Mouse (Mus musculus) left cerebral cortex, postnatal 36 days (tissue): ENCODE measurements at regions not wholly inside any gene's neighbourhood (a gene's known extent, or its start where the extent isn't known, plus 50 kb on each side); places are given as distances from the start of the nearest gene placed in this dataset.
A peak's percentile ranks its signal among the peaks of the same experiment; 100 is the strongest.

Experiments used
- DNase-seq, 2 experiments: peaks; one replicate each; pipeline ENCODE4 v3.0.0; 2021 to 2022; ENCODE audit warnings: low spot score in 2 of 2, mixed read lengths in 1 of 2
- intact Hi-C: fragments of 180-260 bp; cut with DNase I; formaldehyde crosslinking; loops from one replicate; pipeline ENCODE4 v1.15.1; 2025

DNA sequence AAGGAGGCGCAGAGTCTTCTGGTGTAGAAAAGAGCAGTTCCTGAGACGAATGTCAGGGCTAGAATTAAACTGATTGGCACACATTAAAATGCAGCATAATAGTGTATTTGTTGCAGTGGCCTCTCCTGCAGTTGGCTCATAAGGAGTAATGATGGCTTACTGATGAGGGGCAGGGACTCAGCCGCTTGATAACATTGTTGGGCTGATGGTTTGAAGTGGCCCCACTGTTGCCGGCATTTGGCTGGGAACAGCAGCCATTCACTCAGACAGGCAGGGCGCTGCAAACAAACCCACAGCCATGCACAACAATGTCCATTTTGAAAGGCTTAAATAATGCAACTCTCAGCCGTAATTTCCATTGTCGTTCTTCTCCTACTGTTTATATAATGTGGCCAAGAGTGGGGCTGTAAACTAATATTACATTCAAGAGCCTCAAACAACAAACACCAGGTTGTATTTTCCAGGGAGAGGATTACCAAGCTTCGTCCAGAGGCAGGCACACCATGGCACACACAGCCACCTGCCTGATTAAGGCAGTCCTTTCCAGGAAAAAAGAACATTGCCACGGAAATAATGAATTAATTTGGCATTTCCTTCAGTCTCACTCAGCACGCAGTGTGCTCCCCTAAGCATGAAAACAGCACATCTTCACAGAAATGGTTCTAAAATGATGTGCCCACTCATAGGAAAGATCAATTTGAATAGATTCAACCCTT, 374.1 kb downstream of the Nedd1 start:
- DNase-seq, result no peak
- intact Hi-C loops, result no loop called here

DNA sequence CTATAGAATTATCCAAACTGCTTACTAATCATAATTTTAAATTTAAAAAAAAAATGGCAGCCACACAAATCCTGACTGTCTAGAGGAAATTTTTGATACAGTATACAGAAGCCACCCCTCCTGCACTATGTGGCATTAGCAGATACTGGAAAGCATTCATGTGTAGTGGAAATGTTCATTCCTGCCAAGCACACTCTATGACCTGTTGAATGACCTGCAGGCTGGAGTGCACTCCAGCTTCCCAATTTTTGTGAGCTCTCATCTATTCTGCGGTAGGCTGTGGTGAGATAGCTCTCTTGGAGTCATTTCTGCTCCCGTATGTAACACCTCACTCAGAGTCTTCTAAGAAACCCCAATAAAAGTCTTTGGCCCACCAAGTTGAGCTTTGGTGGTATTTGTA, 382.5 kb downstream of the Nedd1 start:
- intact Hi-C loops, result no loop called here
- DNase-seq, result no peak

DNA sequence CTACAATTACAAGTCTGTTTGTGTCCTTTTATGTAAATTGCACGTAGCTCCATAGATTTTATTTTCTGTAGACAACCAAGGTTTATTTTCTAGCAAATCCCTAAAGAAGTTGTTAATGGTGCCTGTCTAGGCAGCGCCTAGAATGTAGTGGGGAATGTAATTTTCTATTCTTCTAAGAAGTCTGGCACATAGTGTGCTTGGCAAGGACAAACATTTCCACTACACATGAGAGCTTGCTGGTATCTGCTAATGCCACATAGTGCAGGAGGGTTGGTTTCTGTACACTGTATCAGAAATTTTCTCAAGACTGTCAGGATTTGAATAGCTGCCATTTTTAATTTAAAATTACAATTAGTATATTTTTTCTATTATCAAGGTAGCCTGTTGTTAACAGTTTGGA, 385.3 kb downstream of the Nedd1 start:
- intact Hi-C loops, result no loop called here

DNA sequence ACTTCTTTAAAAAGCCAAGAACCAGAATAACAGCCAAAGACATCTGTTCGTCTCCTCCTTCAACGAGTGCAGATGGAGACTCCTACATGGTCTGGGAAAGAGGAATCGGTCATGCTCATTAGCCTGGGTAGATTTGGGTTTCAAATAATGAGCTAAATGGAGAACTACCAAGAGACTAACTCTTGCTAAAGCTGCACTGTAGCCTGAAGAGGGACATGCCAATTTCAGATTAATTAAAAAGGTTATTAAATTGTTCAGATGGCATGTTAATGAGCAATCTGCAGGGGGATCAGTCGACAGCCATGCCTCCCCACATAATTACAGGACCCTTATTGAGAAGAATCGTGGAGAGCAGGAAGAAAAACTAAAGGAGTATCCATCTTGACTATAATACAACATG, 386.1 kb downstream of the Nedd1 start:
- DNase-seq, result no peak
- intact Hi-C loops, result no loop called here

More for the DNA sequence above, 385.3 kb downstream of the Nedd1 start:
- DNase-seq, result no peak

DNA sequence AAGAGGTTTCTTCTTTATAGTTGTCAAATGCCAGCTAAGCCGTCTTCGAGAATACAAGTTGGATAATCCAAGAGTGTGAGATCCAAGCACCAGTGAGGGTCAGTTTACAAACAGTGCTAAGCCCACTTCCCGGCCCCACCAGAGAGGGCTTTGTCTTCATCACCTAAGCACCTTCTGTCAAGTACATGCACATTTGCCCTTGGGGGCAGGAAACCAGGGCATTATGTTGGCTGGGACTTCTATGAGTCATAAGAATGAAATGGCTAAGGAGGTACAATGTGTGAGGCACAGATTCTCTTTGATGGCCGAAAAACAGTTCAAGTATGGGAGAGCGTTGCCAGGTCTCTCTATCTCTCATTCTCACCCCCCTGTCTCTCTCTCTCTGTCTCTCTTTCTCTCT, 387.1 kb downstream of the Nedd1 start:
- no peak for DNase-seq
- intact Hi-C loops, result no loop called here

DNA sequence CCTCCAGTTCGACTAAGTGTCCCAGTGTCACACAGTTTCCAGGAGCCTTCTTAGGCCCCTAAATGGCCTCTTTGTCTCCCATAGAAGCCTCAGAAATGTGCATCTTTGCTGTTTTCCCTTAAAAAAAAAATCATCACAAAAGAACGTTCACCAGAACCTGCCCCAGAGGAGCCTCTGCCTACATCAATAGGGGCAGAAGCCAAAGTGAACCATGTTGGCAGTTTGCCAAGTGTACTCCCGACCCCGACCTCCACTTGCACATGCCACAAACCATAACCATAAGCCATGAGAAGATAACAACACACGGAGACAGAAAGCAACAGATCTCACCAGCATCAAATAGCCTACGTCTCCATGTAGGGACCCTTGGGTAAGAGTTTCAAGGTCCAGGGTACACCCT, 388.4 kb downstream of the Nedd1 start:
- DNase-seq, result no peak
- intact Hi-C loops, result no loop called here

DNA sequence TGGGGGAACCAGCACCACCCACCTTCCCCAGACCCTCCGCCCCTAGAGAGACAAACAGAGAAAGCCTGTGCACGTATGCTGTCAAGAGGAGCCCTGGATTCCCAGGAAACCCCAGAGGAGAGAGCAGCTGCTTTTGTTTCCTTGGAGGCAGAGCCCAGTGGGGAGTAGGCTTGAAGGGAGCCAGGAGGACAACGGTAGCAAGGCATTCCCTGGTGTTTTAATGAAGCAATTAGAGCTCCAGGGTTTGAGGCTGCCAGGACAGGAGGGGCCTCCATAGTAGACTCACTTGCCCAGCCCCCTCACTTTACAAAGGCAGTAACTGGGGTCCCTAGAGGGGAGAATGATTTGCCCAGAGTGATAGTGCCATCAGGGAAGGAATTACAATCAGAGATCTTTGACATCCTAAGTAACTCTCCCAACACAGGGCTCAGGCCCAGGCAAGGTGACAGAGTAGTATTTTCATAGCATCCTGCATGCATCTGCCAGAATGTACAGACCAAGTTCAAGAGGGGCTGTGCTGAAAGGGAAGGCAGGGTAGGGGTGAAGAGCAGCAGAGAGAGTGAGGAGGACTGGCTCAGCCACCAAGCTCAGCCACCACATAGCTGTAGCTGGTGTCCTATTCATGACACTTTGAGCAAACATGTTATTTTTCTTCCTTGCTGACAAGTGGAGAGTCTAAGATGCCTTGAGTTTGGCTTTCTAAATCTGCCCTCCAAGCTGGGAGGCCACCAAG, 389.0 kb downstream of the Nedd1 start:
- intact Hi-C loops, result no loop called here
- peak in 1 of 2 experiments; percentile 3 for DNase-seq

DNA sequence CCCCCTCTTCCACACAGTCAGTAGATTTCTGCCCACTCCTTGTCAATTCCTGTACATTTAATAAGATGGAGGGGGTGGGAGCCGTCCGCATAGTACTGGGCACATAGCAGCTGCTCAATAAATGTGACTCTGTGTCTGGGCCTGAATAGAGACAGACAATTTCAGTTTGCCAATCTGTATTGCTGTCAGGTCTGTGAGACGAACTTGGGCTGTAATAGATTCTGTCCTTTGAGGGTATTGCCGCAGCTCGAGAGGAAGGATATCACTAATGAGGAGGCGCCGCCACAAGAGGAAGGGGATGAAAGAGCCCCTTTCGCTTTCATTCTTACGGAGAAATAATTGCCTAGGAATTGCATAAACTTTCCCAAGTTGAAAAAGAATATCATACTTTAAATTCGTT, 392.1 kb downstream of the Nedd1 start:
- DNase-seq, result no peak
- intact Hi-C loops, result no loop called here

DNA sequence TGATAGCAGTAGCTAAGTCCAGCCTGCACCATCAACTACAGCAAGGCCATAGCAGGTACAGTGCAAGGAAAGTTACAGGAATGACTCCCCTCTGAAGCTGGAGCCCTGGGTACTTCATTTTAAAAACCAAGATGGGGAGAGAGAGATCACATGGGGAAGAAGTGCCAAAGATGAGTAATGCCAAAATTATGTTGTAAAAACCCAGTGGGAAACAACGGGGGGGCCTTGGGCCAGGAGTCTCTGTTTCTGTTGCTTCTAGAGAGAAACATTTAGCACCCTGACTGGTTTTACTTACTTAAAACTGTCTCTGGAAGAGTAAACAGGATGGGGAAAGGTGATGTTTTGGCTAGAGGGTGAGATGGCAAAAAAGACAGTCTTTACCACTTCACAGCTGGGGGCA, 392.6 kb downstream of the Nedd1 start:
- DNase-seq, result no peak
- intact Hi-C loops, result no loop called here

DNA sequence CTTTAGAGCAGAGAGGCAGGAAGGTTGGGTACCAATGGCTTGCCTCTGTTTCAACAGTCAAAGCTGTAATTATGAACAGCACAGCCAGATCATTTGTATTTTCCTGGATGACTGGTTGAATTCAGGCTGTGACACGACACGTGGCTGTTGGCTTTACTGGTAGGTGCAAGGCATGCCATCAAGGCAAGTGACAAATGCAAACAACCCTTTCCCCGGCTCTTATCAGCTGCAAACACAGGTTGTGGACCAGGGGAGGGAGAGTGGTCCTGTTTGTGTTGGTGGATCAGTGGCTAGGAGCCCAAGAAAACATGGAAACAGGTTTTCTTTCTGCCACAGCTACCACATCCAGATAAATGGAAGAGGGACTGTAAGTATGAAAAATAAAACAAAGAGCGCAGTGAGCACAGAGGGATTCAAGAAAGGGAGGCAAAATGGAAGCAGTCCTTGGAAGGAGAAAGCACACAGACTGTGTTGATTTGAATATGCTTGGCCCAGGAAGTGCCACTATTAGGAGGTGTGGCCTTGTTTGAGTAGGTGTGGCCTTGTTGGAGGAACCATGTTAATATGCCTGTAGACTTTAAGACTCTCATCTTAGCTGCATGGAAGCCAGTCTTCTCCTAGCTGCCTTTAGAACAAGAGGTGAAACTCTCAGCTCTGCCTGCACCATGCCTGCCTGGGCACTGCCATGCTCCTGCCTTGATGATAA, 396.8 kb downstream of the Nedd1 start:
- intact Hi-C loops, result no loop called here
- DNase-seq, result no peak

DNA sequence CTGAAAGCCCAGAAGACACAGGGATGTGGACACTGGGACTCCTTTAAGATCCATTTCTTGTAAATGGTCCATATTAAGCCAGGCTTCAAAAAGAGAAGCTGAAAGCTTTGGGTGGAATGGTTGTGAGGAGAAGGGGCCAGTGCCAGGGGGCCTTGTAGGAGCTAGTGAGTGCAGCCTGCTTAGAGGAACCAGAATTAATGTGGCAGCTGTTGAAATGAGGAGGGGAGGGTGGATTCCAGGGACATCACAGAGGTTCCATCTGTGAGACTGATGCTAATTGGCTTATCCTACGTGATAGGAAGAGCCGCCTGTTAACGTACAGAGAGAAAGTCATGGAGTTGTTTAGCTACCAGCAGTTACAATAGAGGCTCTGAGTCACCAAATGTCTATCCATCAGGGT, 407.6 kb downstream of the Nedd1 start:
- intact Hi-C loops, result no loop called here
- no peak for DNase-seq

DNA sequence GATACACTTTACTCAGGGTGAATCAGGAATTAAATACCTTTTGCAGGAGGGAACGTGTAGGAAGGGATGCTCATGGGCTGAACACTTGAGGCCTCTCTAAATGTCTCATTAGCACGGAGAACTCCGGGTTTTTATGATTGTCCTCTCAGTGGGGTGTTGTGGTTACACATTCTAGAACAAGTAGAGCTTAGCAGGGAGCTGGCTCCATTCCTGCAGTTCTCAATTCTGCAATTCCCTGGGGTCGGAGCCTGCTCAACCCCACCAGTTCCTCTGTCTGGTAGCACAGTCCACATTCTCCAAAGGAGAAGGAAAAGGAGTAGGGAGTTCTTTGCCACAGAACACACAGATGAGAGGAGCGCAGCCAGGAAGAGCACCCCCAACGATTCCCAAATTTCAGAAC, 409.9 kb downstream of the Nedd1 start:
- intact Hi-C loops, result no loop called here
- DNase-seq, result no peak

DNA sequence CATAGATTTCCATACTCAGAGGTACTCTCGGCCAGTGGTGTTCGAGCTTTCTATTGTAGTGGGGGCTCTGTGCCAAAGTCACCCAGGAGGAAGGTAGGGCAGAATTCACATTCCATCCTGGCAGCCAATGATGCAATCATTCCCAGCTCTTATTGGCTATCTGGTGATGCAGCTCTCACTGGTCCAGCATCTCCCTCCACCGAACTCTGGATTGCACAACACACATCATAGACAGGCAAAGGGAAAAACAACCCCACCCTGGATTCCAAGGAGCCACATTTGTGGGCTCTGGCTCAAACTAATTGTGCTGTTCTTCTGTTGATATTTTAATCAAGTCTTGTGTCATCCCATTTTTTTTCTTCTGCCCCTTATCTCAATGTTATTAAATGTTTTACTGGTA, 413.6 kb downstream of the Nedd1 start:
- no peak for DNase-seq
- intact Hi-C loops, result loop anchor here (2.0 to 10.0 kb wide), 2 partner anchors 344 to 706 kb away; no protein-coding TSS in a partner anchor

DNA sequence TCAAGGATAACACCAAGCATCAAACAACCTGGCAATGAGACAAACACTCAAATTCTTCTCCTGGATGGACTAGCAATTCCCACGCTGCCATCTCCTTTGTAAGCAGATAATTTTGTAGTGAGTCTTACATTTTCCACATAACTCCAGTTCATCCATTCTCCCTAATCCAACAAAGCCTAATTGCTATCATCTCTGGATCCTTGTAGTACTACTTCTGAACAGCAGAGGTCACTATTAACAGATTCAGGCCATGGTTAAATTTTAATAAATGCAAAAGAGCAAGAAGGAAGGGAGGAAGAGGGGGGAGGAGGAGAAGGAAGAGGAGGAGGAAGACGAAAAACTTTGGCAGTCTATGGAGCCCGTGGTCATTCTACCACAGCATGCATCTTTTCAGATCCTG, 414.4 kb downstream of the Nedd1 start:
- no peak for DNase-seq

DNA sequence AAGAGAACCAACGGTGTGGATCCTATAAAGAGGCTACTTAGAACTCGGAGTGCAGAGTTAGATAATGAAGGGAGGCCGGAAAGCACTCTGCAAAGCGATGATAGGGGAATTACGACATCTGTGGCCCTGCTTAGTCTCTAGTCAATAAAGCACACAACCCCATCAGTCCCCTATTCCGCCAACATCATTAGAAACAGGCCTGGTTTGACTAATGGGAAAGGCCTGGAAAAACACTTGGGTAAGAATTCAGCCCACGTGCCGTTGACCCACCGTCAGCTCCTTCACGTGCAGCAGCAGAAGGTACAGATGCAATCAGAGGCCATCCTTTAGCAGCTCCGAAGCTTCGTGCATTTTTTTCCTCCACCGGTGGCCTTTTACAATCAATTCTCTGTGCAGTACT, 423.5 kb downstream of the Nedd1 start:
- DNase-seq, result no peak
- intact Hi-C loops, result no loop called here

More for the DNA sequence above, 414.4 kb downstream of the Nedd1 start:
- intact Hi-C loops, result loop anchor here (2.0 to 10.0 kb wide), 2 partner anchors 345 to 707 kb away; no protein-coding TSS in a partner anchor

DNA sequence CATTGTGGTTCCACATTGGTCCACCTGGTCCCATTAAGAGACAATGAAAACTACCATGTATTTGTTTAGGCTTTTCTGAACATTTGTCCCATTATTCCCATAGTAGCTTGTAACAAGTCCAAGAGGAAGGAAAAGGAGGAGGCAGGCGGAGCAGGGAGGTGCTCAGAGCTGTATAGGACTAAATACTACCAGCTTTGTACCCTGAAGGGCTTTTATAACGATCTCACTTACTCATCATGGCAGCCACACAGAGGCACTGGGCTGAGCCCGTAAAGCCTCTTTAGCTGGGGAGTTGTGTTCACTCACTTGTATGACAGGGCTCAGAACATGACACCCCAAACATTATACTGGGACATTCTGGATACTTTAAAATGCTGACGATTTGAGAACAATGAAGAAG, 425.4 kb downstream of the Nedd1 start:
- intact Hi-C loops, result no loop called here
- no peak for DNase-seq

DNA sequence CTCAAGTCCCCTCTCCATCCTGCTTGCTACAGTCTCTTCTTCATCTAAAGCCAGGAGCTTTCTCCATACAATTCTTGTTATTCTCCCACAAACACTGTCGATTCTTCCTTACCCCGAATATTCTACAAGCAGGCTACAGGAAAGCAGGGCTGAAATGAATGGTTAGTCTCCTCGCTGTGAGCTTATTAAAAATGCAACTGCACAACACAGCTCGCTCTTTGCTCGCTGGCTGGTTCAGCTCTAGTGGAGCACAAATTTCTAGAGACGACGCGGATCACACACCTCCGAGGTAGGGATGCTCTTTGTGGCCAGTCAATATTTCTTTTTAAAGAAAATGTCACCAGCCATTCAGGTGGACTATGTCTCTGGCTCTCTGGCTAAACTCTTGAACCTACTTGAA, 425.9 kb downstream of the Nedd1 start:
- no peak for DNase-seq
- intact Hi-C loops, result no loop called here

DNA sequence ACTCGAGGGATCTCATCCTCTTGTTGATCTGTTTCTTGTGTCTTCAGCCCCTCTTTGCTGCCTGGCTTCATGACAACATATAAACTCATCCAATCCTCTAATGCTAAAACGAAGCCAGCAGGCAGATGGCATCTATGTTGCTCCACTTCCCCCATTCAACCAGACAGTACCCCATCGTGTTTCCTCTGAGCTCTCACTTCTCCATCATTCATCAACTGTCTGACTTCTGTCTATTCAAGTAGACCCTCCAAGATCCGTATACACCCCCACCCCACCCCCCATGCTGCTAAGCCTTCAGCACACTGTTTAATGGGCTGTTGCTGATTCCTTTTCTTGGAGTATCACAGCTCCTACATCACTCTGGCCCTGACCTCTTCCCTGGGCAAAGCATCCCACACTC, 429.0 kb downstream of the Nedd1 start:
- intact Hi-C loops, result no loop called here
- DNase-seq, result no peak

DNA sequence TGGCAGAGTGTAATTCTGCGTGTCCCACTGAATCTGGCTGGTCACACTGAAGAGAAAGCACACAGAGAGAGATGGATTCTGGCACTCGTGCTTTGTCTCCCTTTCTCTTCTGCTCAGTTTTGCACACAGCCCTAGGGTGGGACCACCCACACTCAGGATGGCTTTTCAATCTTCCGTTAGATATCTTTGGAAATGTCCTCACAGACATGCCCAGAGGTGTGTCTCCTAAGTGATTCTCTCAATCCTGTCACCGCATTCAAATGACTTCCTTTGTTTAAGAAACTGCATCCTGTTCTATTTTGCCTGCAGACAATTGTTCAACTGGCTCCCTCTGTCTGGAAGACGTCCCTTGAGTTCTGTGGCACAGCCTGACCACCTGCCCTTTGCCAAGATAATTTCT, 433.0 kb downstream of the Nedd1 start:
- DNase-seq, result no peak
- intact Hi-C loops, result no loop called here

DNA sequence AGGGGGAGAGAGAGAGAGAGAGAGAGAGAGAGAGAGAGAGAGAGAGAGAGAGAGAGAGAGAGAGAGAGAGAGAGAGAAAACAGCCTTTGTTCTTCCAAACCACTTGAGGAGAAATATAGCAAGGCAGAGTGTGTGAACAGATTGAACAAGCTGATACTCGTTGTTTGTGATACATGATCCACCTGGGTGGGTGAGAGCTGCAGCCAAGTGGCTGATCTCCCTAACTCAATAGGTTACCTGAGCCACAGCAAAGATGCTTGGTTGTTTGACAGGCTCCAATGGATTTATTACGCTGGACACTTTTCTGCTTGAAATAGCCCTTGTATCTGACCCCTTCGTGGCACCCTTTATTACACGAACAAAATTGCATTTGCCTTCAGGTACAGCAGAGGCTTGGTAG, 438.0 kb downstream of the Nedd1 start:
- DNase-seq, result no peak
- intact Hi-C loops, result no loop called here

DNA sequence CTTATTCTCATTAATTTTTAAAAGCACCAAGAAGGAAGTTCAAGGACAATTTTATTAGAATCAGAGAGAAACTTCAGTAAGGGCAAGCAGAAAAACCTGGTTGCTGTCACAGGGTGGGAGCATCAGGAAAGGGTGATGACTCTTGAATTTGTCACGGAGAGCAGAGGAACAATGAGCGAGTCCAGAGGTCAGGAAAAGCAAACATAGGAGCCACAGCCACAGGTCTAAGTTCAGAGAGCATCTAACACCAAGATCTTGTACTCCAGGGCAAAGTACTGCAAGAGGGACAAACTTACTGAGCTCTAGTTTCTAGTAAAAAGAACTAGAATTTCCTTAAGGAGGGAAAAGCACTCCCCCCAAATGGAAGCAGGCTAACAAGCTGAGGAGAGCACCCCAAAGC, 444.2 kb downstream of the Nedd1 start:
- intact Hi-C loops, result no loop called here
- no peak for DNase-seq
